Mouse (Mus musculus): Measurements from ENCODE around the gene Slain1.

DNA sequence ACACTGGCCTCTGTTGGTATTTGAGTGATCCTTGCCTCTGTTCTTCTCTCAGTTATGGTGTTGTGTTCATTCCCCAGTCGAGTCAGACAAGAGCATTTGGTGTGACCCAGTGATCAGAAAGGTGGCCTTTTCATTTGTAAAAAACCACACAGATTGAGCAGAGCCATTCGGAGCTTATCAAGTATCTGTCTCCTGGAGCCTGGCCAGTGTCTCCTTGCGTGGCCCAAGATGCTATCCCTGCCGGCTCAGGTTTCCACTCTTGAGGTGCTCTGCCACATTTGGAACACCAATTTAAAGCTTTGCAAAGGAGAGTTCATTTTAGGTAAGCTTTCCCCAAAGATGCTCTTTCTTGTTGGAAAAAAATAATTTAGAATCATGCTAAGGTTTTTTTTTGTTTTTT, 14.4 kb downstream of the Slain1 start:
- TF ChIP-seq CTCF (IDR thresholded peaks at IDR 0.05; ENCODE audit: control insufficient read depth, insufficient read depth, insufficient replicate concordance, low read depth, low read length) (no peak), POLR2A (IDR thresholded peaks at IDR 0.05; ENCODE audit: control insufficient read depth, low read depth, low read length) (no peak)

All from testis, adult 2 months (tissue).